Mouse (Mus musculus) embryo, embryonic 10.5 days (tissue): ENCODE measurements around the gene Slc25a45.
A peak's percentile ranks its signal among the peaks of the same experiment; 100 is the strongest.

ENCODE experiments used
- DNase-seq: peaks from one replicate; pipeline ENCODE4 v3.0.0-alpha.2; 2015; ENCODE audit warnings: low spot score

Slc25a45 gene

GRCm38 (mm10) chr19:5892735-5893134, 15.1 kb downstream of the Slc25a45 start:
- no peak for DNase-seq

- peak; percentile 17 for DNase-seq
Observed at GRCm38 (mm10) chr19:5893282-5894001, 15.8 kb downstream of the Slc25a45 start.

- DNase-seq = peak; percentile 98
Observed at GRCm38 (mm10) chr19:5894002-5894678, 16.5 kb downstream of the Slc25a45 start, which contains the start of gene Tigd3. Gene Tigd3 (minus strand): TSS chr19:5894149.

- no peak for DNase-seq
Observed at GRCm38 (mm10) chr19:5907275-5907674, 29.7 kb downstream of the Slc25a45 start.

GRCm38 (mm10) chr19:5910221-5910620, 32.6 kb downstream of the Slc25a45 start:
- DNase-seq = no peak

- DNase-seq = no peak
Observed at GRCm38 (mm10) chr19:5911430-5912102, 34.0 kb downstream of the Slc25a45 start.

GRCm38 (mm10) chr19:5912103-5913006, 34.7 kb downstream of the Slc25a45 start:
- DNase-seq = peak; percentile 100

- no peak for DNase-seq
Observed at GRCm38 (mm10) chr19:5913007-5913719, 35.6 kb downstream of the Slc25a45 start, which contains the start of gene Dpf2. Gene Dpf2 (minus strand): TSS chr19:5913010.

GRCm38 (mm10) chr19:5921715-5922114, 44.1 kb downstream of the Slc25a45 start:
- peak; percentile 40 for DNase-seq

GRCm38 (mm10) chr19:5922119-5922942, 44.7 kb downstream of the Slc25a45 start:
- DNase-seq = no peak

- DNase-seq = no peak
Observed at GRCm38 (mm10) chr19:5922963-5923362, 45.4 kb downstream of the Slc25a45 start.

GRCm38 (mm10) chr19:5923990-5924712, 46.5 kb downstream of the Slc25a45 start:
- DNase-seq = peak; percentile 97

- peak; percentile 97 for DNase-seq
Observed at GRCm38 (mm10) chr19:5924713-5925093, 47.1 kb downstream of the Slc25a45 start, which contains the start of gene Cdc42ep2. Gene Cdc42ep2 (minus strand): TSS chr19:5924816.

- no peak for DNase-seq
Observed at GRCm38 (mm10) chr19:5925311-5925855, 47.8 kb downstream of the Slc25a45 start.

- no peak for DNase-seq
Observed at GRCm38 (mm10) chr19:5927026-5927425, 49.4 kb downstream of the Slc25a45 start.

- no peak for DNase-seq
Observed at GRCm38 (mm10) chr19:5927532-5927931, 49.9 kb downstream of the Slc25a45 start.

- no peak for DNase-seq
Observed at GRCm38 (mm10) chr19:5928104-5928503, 50.5 kb downstream of the Slc25a45 start.

GRCm38 (mm10) chr19:5928546-5928945, 50.9 kb downstream of the Slc25a45 start:
- no peak for DNase-seq
